ENCODE assay signal across 23 mouse cellular contexts in the genomic region with DNA sequence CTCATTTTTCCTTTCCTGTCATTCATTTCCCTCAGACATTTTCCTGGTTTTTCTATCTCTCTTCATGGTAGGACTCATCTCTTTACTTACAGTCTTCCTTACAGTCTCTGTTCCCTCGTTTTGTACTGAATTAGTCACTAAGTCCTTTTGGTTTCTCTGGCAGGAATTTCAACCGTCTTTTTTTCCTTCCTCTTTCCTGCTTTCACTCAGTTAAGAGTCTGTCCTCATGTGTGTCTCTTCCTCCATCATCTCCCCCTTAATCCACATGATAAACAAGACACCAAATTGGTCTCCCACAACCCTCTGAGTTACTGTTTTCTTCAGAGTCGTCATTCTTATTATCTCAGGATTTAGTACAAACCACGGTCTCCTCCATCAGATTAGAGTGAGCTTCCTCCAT.
DNase-seq lines count a peak whose midpoint lies in the region; ATAC-seq and TF ChIP-seq lines count a peak whose summit lies in the region.
"Had no signal": no experiment of that assay in that cellular context is flagged by ENCODE, and none has a peak within 500 bp of the region (broad histone marks: within the 10 kb centered on the region; RNA-seq: fewer than 3 reads in every experiment).

No protein-coding gene starts in this region.

- H3K4me2 ChIP-seq in CH12.LX (ENCODE audit: insufficient read depth, low read depth, poor library complexity, severe bottlenecking), result peak overlapping the region; percentile 66
- H3K4me2 ChIP-seq in intestine, postnatal 0 days (replicated peaks; ENCODE audit: low read depth), result no peak overlapping the region
- H3K4me2 ChIP-seq: embryonic facial prominence, embryonic 12.5 days; forebrain, embryonic 13.5 days; forebrain, embryonic 15.5 days had no signal

- H3K9ac ChIP-seq in CH12.LX (ENCODE audit: insufficient read depth, low read depth), result peak overlapping the region; percentile 88
- H3K9ac ChIP-seq in intestine, postnatal 0 days (ENCODE audit: low read depth, low read length), result no peak overlapping the region
- H3K9ac ChIP-seq: embryonic facial prominence, embryonic 12.5 days; forebrain, embryonic 13.5 days; forebrain, embryonic 15.5 days; forebrain, postnatal 0 days had no signal

- H3K27ac ChIP-seq in CH12.LX (ENCODE audit: insufficient read depth, low read depth) (peak overlapping the region; percentile 94), macrophage (0 out of 2 replicates have a peak overlapping the region, but pooled peaks have one; percentile 4)
- H3K27ac ChIP-seq in intestine, postnatal 0 days (ENCODE audit: low read depth, low read length), result no peak overlapping the region
- H3K27ac ChIP-seq: embryonic facial prominence, embryonic 10.5 days; embryonic facial prominence, embryonic 12.5 days; forebrain, embryonic 13.5 days; forebrain, embryonic 15.5 days had no signal

- peaks cover 17 to 47% of the 10 kb centered on the region in 2 experiments for H3K4me1 ChIP-seq in CH12.LX (ENCODE audit: control insufficient read depth in 1 of 2, insufficient read depth in 2 of 2)
- no peaks in the 10 kb centered on the region for H3K4me1 ChIP-seq in intestine, postnatal 0 days (replicated peaks; ENCODE audit: control insufficient read depth, insufficient read depth, low read length)

- no peaks in the 10 kb centered on the region for H3K27me3 ChIP-seq in CH12.LX (replicated peaks)
- no peaks in the 10 kb centered on the region for H3K27me3 ChIP-seq in intestine, postnatal 0 days (replicated peaks; ENCODE audit: control insufficient read depth, insufficient read depth, low read length)
- H3K27me3 ChIP-seq: embryonic facial prominence, embryonic 12.5 days; forebrain, embryonic 13.5 days; forebrain, embryonic 15.5 days had no signal

- ATAC-seq in common myeloid progenitor, adult 5-6 weeks (replicated peaks; ENCODE audit: low read depth, poor library complexity, severe bottlenecking), result peak; percentile 51
- ATAC-seq in megakaryocyte progenitor cell, adult 5-6 weeks (replicated peaks; ENCODE audit: poor library complexity), result peak; percentile 58
- no peak for ATAC-seq in intestine, postnatal 0 days
- ATAC-seq: CD4-positive, CD25-positive, alpha-beta regulatory T cell, adult 4 months; forebrain, embryonic 13.5 days; forebrain, embryonic 15.5 days; forebrain, postnatal 0 days had no signal

- no peak for TF ChIP-seq POLR2A in CH12.LX (IDR thresholded peaks at IDR 0.05; ENCODE audit: low read depth, low read length)

- H3K9me3 ChIP-seq in CH12.LX (replicated peaks; ENCODE audit: low read length), result no peaks in the 10 kb centered on the region
- H3K9me3 ChIP-seq in intestine, postnatal 0 days (ENCODE audit: control insufficient read depth), result no peaks in the 10 kb centered on the region
- H3K9me3 ChIP-seq: embryonic facial prominence, embryonic 10.5 days; forebrain, embryonic 13.5 days; forebrain, embryonic 15.5 days had no signal

- no peak for TF ChIP-seq EP300 in CH12.LX (IDR thresholded peaks at IDR 0.05; ENCODE audit: low read length)

- in situ Hi-C loops in CH12.LX (cut with MboI; ENCODE audit: low pct_ligation_motif_present, low pct_unique_long_range_greater_than_20kb, low sequenced_read_pairs), result loop anchor here (5.0 kb wide), 1 partner anchor 105 kb away; no protein-coding TSS in a partner anchor

- 20% methylated on average over 4 of the region's 4 CpGs for WGBS in macrophage (ENCODE audit: missing documents)
- WGBS in intestine, postnatal 0 days, result 75% methylated on average over 4 of the region's 4 CpGs

- intact Hi-C loops in gastrocnemius, postnatal 36 days (cut with DNase I), result no loop called here

- dilution Hi-C loops in CH12.LX (cut with MboI; ENCODE audit: extremely low pct_ligation_motif_present, extremely low pct_unique_long_range_greater_than_20kb, low sequenced_read_pairs), result no loop called here

- no peak for TF ChIP-seq RAD21 in CH12.LX (IDR thresholded peaks at IDR 0.05; ENCODE audit: low read depth, low read length)

- H3K79me2 ChIP-seq in CH12.LX (replicated peaks; ENCODE audit: control insufficient read depth, extremely low read depth, insufficient read depth, poor library complexity, severe bottlenecking) (no peaks in the 10 kb centered on the region), macrophage (ENCODE audit: inconsistent target) (no peaks in the 10 kb centered on the region)

- H3K36me3 ChIP-seq in CH12.LX (replicated peaks in 1 of 2; ENCODE audit: control insufficient read depth in 1 of 2, insufficient read depth in 1 of 2, low read length in 1 of 2), result no peaks in the 10 kb centered on the region
- H3K36me3 ChIP-seq in macrophage (ENCODE audit: inconsistent target), result no peaks in the 10 kb centered on the region
- H3K36me3 ChIP-seq in intestine, postnatal 0 days (ENCODE audit: control insufficient read depth, insufficient read depth), result no peaks in the 10 kb centered on the region
- H3K36me3 ChIP-seq: embryonic facial prominence, embryonic 10.5 days; embryonic facial prominence, embryonic 12.5 days; forebrain, embryonic 15.5 days had no signal

- no peak for TF ChIP-seq CTCF in CH12.LX (conservative IDR thresholded peaks at IDR 0.05 in 1 of 2, IDR thresholded peaks at IDR 0.05 in 1 of 2; ENCODE audit: low read depth in 2 of 2, low read length in 2 of 2)
- TF ChIP-seq CTCF in intestine, postnatal 0 days (IDR thresholded peaks at IDR 0.05; ENCODE audit: low read depth), result no peak

- DNase-seq in CH12.LX (ENCODE audit: extremely low read depth), result no peak
- DNase-seq in right cerebral cortex, adult 2 months (ENCODE audit: low spot score in 2 of 2), result no peak
- no peak for DNase-seq in gastrocnemius, postnatal 36 days
- DNase-seq: adrenal gland, adult 2 months; adrenal gland, postnatal 14 days; adrenal gland, postnatal 36 days; B cell, adult 2 months; cerebellum, adult 11 months; cerebellum, adult 18-20 months; cerebellum, adult 8-10 months; cerebellum, adult 9-11 months; cerebellum, postnatal 14 days; cerebellum, postnatal 36 days; forebrain, postnatal 0 days had no signal

- H3K4me3 ChIP-seq in CH12.LX (replicated peaks in 1 of 3; ENCODE audit: low read depth in 2 of 3, low read length in 2 of 3, poor library complexity in 1 of 3) (peak overlapping the region; percentile 35 to 54 (median 42)), macrophage (ENCODE audit: inconsistent target) (no peak overlapping the region)
- H3K4me3 ChIP-seq in intestine, postnatal 0 days (ENCODE audit: low read depth, low read length), result no peak overlapping the region
- H3K4me3 ChIP-seq: embryonic facial prominence, embryonic 10.5 days; embryonic facial prominence, embryonic 12.5 days; forebrain, embryonic 13.5 days; forebrain, embryonic 15.5 days had no signal

TF ChIP-seq in CH12.LX, 34 proteins besides CTCF, POLR2A, EP300 and RAD21:
- 0 out of 2 replicates have a peak, but pooled peaks have one; percentile 16 for TF ChIP-seq TCF12 (IDR thresholded peaks at IDR 0.05; ENCODE audit: low read depth, low read length)
- 0 out of 2 replicates have a peak, but pooled peaks have one; percentile 41 for TF ChIP-seq IRF4 (IDR thresholded peaks at IDR 0.05; ENCODE audit: low read depth, low read length)
- TF ChIP-seq KAT2A (IDR thresholded peaks at IDR 0.05; ENCODE audit: insufficient replicate concordance, low read length), result no peak
- TF ChIP-seq CHD1 (IDR thresholded peaks at IDR 0.05; ENCODE audit: low read depth, low read length), result 0 out of 2 replicates have a peak, but pooled peaks have one; percentile 66
TF ChIP-seq in CH12.LX: peak in this region for 3.

Comparison
In these comparisons a context has a peak if more than half of its experiments do, and no peak if none do; other contexts are left out.
1. H3K4me3 ChIP-seq: peak in CH12.LX (3 of 3); none in macrophage (single experiment) and intestine, postnatal 0 days (single experiment).